8 mouse cellular contexts compared by ENCODE assay signal in genomic region chr2:66256220-66257131, GRCm38 (mm10). TPM values are rescaled to one million over a fixed set of nuclear protein-coding genes. Genes with fewer than 3 reads are reported as not detected.
DNase-seq lines count a peak whose midpoint lies in the region; ATAC-seq and TF ChIP-seq lines count a peak whose summit lies in the region.

Ttc21b (minus strand) TSS chr2:66256617.

- H3K27me3 ChIP-seq in hindbrain, embryonic 10.5 days (ENCODE audit: insufficient read depth, poor library complexity, severe bottlenecking), result no peaks in the 10 kb centered on the region
- no peaks in the 10 kb centered on the region for H3K27me3 ChIP-seq in lung, embryonic 15.5 days

- H3K4me2 ChIP-seq in lung, embryonic 15.5 days, result peak within 1 kb of the TSS; percentile 71

- ATAC-seq in lung, embryonic 15.5 days (ENCODE audit: borderline replicate concordance, extremely low read depth, low FRiP score, low TSS enrichment), result peak; percentile 99

- under 1% methylated on average over 56 of the region's 56 CpGs for WGBS in hindbrain, embryonic 10.5 days
- under 1% methylated on average over 56 of the region's 56 CpGs for WGBS in lung, embryonic 15.5 days
- under 1% methylated on average over 56 of the region's 56 CpGs for WGBS in olfactory bulb, adult 2 months

- TF ChIP-seq CTCF in olfactory bulb, adult 2 months (IDR thresholded peaks at IDR 0.05; ENCODE audit: insufficient read depth, low read depth, low read length), result 0 out of 2 replicates have a peak, but pooled peaks have one; percentile 43

- no peaks in the 10 kb centered on the region for H3K9me3 ChIP-seq in hindbrain, embryonic 10.5 days
- H3K9me3 ChIP-seq in lung, embryonic 15.5 days, result no peaks in the 10 kb centered on the region

- peak within 1 kb of the TSS; percentile 89 for H3K27ac ChIP-seq in hindbrain, embryonic 10.5 days
- peak within 1 kb of the TSS; percentile 62 for H3K27ac ChIP-seq in lung, embryonic 15.5 days
- H3K27ac ChIP-seq in olfactory bulb, adult 2 months (ENCODE audit: insufficient read depth, low read depth, low read length), result peak within 1 kb of the TSS; percentile 64

- peak; percentile 99 for DNase-seq in Muller cell, postnatal 12 days (ENCODE audit: inconsistent ontology term)
- DNase-seq in cerebellum, adult 8-10 months, result peak; percentile 97
- DNase-seq in frontal cortex, adult 2 months (ENCODE audit: extremely low spot score in 1 of 2, low spot score in 1 of 2), result peak; percentile 95 to 98
- DNase-seq in hindbrain, embryonic 10.5 days (ENCODE audit: low spot score), result peak; percentile 96
- peak; percentile 93 for DNase-seq in layer of hippocampus, adult 9-10 months (ENCODE audit: low spot score)
- peak; percentile 93 to 94 for DNase-seq in thymus, adult 18-20 months

- H3K4me3 ChIP-seq in hindbrain, embryonic 10.5 days, result peak within 1 kb of the TSS; percentile 68
- peak within 1 kb of the TSS; percentile 88 for H3K4me3 ChIP-seq in lung, embryonic 15.5 days
- peak within 1 kb of the TSS; percentile 95 for H3K4me3 ChIP-seq in olfactory bulb, adult 2 months (ENCODE audit: insufficient read depth, low read depth, low read length)

- peak within 1 kb of the TSS; percentile 53 for H3K9ac ChIP-seq in lung, embryonic 15.5 days

- peaks cover 12% of the 10 kb centered on the region for H3K36me3 ChIP-seq in hindbrain, embryonic 10.5 days
- no peaks in the 10 kb centered on the region for H3K36me3 ChIP-seq in lung, embryonic 15.5 days

- H3K4me1 ChIP-seq in hindbrain, embryonic 10.5 days (replicated peaks), result peaks cover 16% of the 10 kb centered on the region
- H3K4me1 ChIP-seq in lung, embryonic 15.5 days, result peaks cover 8% of the 10 kb centered on the region
- H3K4me1 ChIP-seq in olfactory bulb, adult 2 months (ENCODE audit: control insufficient read depth, insufficient read depth, low read length), result no peaks in the 10 kb centered on the region

- peak; percentile 43; the same call in 1 of the 2 replicates for TF ChIP-seq POLR2A in olfactory bulb, adult 2 months (IDR thresholded peaks at IDR 0.05; ENCODE audit: insufficient read depth, low read depth, low read length)

RNA-seq across cellular contexts. Expression of gene Ttc21b, which starts in this region (rescaled TPM):
- polyA plus RNA-seq in frontal cortex, adult 2 months (2012; rRNA removed), result 9.4 and 9.6 TPM in 2 replicates
- polyA plus RNA-seq in hindbrain, embryonic 10.5 days (2016; fragmentation: Nextera tagmentation; extraction: Ambion mirVana), result 10.9 and 13.4 TPM in 2 replicates
- polyA plus RNA-seq in lung, embryonic 15.5 days (2015; fragmentation: Nextera tagmentation; extraction: Ambion mirVana), result 12.6 and 13.3 TPM in 2 replicates
- not detected in 2 replicates for polyA plus RNA-seq in olfactory bulb, adult 2 months (2012; ENCODE audit: insufficient read depth, insufficient read length, low replicate concordance, missing spikeins)

Comparison
In these comparisons a context has a peak if more than half of its experiments do, and no peak if none do; other contexts are left out.
1. Peak in every context shown above with its lines: DNase-seq, ATAC-seq, H3K4me3 ChIP-seq and H3K27ac ChIP-seq.
2. RNA of gene Ttc21b (polyA plus RNA-seq): 12.6 to 13.3 TPM in lung, embryonic 15.5 days, 10.9 to 13.4 TPM in hindbrain, embryonic 10.5 days and 9.4 to 9.6 TPM in frontal cortex, adult 2 months; not detected in olfactory bulb, adult 2 months; every median in the first group is over 10 times any median in the second.